Mouse (Mus musculus): Measurements from ENCODE around the gene Tiam2.

Gene Tiam2

GRCm38 (mm10) chr17:3498580-3498979 is 172.2 kb downstream of the Tiam2 start:
- DNase-seq (ENCODE audit: low spot score in 2 of 2) = no peak

DNA sequence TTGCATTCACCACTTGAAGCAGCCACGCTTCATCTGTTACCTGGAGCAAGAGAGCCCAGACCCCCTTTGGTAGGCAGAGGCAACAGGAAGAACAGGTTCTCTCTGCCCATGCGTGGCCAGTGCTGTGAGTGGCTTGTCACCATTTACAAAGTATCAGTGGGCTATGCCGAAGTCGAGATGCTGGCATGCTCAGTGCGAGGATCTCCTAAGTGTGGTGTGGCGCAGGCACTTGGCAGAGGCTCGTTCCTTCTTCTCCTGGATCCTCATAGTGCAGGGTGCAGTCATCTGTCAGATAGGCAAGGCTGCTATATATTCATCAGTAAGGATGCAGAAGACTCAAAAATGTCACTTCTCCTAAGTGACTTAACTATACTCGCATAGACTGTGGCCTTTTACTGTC is 173.1 kb downstream of the Tiam2 start:
- no peak for DNase-seq (ENCODE audit: low spot score in 2 of 2)

DNA sequence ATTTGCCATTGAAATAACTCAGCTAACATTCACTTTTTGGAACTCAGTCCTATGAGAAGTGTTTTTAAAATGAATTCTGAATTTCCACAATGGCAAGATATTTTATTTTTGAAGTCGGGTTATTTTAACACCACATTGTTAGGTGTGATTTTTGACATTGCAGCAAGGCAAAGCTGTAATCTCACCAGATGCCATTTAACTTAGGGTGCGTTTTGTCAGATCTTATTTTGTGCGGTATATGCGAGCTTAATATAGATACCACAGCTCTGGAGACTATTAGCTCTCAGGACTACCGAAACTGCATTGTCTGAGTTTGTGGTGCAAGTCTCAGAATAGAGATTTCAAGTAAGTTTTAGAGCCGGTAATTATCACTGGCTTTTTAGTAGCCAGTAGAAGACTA is 173.7 kb downstream of the Tiam2 start:
- DNase-seq (ENCODE audit: low spot score in 2 of 2) = no peak

DNA sequence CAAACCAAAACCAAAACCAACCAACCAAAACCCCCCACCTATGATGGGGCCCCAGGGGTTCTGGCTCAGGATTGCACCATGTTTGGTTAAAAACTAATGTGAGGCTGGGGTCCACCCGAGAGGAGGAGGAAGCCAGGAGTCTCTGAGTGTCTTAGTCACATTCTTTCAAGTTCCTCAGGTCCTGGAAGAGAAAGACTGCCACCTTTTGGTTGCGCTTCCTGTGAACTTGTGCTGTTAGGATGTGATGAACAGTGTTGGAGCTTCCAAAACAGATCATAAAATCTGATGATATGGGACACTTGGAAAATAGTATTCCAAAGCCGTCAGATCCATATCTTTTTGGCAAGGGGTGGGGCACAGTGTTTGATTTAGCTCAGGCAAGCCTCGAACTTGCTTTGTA is 174.6 kb downstream of the Tiam2 start:
- DNase-seq (ENCODE audit: low spot score in 2 of 2) = no peak

GRCm38 (mm10) chr17:3505711-3506110 is 179.3 kb downstream of the Tiam2 start:
- DNase-seq (ENCODE audit: low spot score in 2 of 2) = no peak

DNA sequence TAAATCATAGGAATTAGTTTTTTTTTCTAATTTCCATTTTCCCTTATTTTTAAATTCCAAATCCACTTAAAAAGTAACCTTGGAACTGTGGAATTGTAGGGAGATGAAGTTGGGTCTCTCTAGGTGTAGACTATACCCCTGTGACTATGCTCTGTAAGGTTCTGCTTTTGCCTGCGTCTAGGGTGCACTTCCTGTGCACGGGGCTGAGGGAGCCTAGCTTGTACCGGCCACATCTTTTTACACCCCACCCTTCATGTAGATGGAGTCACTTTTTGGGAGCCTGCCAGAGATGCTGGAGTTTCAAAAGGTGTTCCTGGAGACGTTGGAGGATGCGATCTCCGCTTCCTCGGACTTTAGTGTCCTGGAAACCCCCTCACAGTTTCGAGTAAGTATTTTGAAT is 180.1 kb downstream of the Tiam2 start:
- no peak for DNase-seq (ENCODE audit: low spot score in 2 of 2)

- peak in 1 of 2 experiments; percentile 56 for DNase-seq (ENCODE audit: low spot score in 2 of 2)
Observed at GRCm38 (mm10) chr17:3509841-3510240, 183.5 kb downstream of the Tiam2 start.

GRCm38 (mm10) chr17:3514316-3514715 is 187.9 kb downstream of the Tiam2 start:
- DNase-seq (ENCODE audit: low spot score in 2 of 2) = no peak

GRCm38 (mm10) chr17:3515851-3516250 is 189.5 kb downstream of the Tiam2 start:
- DNase-seq (ENCODE audit: low spot score in 2 of 2) = no peak

DNA sequence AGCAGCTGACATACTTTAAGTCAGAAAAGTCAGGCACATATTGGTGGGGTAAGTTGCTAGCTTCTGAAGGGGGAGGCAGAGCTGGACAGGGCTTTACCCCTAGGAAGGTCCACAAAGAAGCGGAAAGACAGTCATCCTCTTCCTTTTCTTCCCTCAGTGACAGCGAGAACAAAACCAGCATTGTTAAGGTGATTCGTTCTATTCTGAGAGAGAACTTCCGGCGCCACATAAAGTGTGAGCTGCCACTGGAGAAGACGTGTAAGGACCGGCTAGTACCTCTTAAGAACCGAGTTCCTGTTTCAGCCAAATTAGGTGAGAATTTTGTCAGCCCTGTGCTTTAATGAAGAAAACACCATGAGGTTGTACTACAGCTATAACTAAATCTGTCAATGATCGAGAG is 190.0 kb downstream of the Tiam2 start:
- DNase-seq (ENCODE audit: low spot score in 2 of 2) = no peak

GRCm38 (mm10) chr17:3520344-3520743 is 194.0 kb downstream of the Tiam2 start:
- DNase-seq (ENCODE audit: low spot score in 2 of 2) = no peak

GRCm38 (mm10) chr17:3527841-3528471 is 201.6 kb downstream of the Tiam2 start:
- DNase-seq (ENCODE audit: low spot score in 2 of 2) = no peak

GRCm38 (mm10) chr17:3529523-3529922 is 203.2 kb downstream of the Tiam2 start:
- DNase-seq (ENCODE audit: low spot score in 2 of 2) = no peak

- DNase-seq (ENCODE audit: low spot score in 2 of 2) = no peak
Observed at GRCm38 (mm10) chr17:3530549-3530948, 204.2 kb downstream of the Tiam2 start.

GRCm38 (mm10) chr17:3531641-3532040 is 205.3 kb downstream of the Tiam2 start:
- DNase-seq (ENCODE audit: low spot score in 2 of 2) = no peak

GRCm38 (mm10) chr17:3532254-3532653 is 205.9 kb downstream of the Tiam2 start, which contains the start of gene Cldn20:
Gene Cldn20 (plus strand): TSS chr17:3532554.
- no peak for DNase-seq (ENCODE audit: low spot score in 2 of 2)

DNA sequence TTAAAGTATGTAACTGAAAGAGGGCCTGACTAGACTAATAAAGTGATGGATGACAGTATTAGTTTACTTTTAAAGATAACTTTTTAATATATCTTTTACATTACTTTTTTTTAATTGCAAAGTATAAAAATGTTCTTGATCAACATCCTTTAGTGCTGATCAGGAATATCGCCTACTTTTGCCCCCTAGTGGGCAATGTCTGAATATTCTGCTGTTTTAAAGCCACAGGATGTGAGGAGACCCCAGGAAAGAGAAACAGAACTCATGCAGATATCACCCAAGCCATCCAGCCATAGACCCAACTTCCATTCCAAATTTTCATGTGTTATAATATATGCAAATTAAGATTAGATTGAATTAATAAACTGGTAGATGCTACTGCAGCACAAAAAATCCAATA is 207.1 kb downstream of the Tiam2 start:
- DNase-seq (ENCODE audit: low spot score in 2 of 2) = no peak

GRCm38 (mm10) chr17:3540304-3540703 is 213.9 kb downstream of the Tiam2 start:
- DNase-seq (ENCODE audit: low spot score in 2 of 2) = no peak

DNA sequence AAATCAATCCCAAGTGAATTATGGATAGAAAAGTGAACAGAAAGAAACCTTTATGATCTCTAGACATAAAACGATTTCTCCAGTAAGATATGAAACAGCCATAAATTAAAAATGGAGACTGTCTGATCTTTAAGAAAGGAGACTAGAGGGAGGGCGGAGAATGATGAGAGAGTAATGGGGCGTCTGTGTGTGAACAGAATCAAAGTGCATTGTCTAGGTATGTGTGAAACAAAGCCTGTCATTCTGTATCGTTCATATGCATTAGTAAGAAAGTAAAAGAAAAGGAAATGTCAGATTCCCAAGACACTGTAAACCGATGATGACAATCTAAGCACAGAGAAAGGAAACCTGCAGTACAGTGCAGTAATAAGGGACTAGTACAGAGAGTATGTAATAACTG is 214.7 kb downstream of the Tiam2 start:
- no peak for DNase-seq (ENCODE audit: low spot score in 2 of 2)

GRCm38 (mm10) chr17:3547725-3548124 is 221.4 kb downstream of the Tiam2 start:
- no peak for DNase-seq (ENCODE audit: low spot score in 2 of 2)

DNA sequence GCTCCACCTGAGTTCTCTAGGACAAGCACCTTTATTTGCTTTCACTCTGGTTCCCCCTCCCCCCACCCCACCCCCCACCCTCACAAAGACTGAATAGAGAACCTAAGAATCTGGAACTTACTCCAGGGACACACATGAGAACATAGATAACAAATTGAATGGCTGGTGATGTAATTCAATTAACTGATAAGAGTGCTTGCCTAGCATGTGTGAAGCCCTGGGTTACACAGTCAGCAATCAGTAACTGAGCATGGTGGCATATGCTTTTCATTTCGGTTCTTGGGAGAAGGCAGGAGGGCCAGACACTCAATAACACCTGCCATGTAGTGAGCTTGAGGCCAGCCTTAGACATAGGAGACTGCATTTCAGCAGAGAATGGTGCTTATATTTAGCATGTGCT is 229.9 kb downstream of the Tiam2 start:
- DNase-seq (ENCODE audit: low spot score in 2 of 2) = peak in 1 of 2 experiments; percentile 22

- DNase-seq (ENCODE audit: low spot score in 2 of 2) = peak; percentile 94 to 97
Observed at GRCm38 (mm10) chr17:3557331-3558311, 231.2 kb downstream of the Tiam2 start, which contains the start of gene Tfb1m. Gene Tfb1m (minus strand): TSS chr17:3557781.

- no peak for DNase-seq (ENCODE audit: low spot score in 2 of 2)
Observed at GRCm38 (mm10) chr17:3558356-3558870, 232.0 kb downstream of the Tiam2 start.

All from spleen, postnatal 10 days (tissue).